Mouse (Mus musculus) activated CD4-positive, CD25-positive, alpha-beta regulatory T cell, adult 9 weeks (primary cell): ENCODE results near the gene Tnip3. TPM values are rescaled to one million over a fixed set of nuclear protein-coding genes. Genes with fewer than 3 reads are reported as not detected.

Source experiments
- polyA plus RNA-seq: library from polyadenylated mRNA; unstranded; fragments of 100-300 nt; shearing (Covaris generic); gene quantifications from one replicate; pipeline ENCODE4 v1.2.1, GENCODE M21; 2017

The Tnip3 gene
- polyA plus RNA-seq, result 5.4 TPM

DNA sequence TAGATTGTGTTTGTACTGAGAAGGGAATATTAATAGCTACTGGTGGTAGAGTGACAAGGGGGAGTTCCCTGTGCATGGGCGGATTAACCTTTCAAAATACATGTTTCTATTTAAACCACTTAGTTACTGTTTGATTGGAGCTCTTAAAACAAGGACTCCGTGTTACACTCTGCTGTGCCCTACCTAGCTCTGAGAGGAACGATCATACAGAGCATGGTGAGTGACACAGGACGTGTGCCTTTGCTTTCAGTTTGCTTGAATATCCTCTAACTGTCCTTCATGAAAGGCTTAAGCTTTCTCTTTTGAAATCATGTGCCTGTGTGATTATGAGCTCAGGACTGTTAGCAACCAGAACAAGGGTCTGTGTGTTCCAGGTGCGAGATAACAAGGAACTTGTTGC, at the start of gene Tnip3:
Gene Tnip3, plus strand, starts transcription at position 122 of the 400 bp plus-strand sequence.

DNA sequence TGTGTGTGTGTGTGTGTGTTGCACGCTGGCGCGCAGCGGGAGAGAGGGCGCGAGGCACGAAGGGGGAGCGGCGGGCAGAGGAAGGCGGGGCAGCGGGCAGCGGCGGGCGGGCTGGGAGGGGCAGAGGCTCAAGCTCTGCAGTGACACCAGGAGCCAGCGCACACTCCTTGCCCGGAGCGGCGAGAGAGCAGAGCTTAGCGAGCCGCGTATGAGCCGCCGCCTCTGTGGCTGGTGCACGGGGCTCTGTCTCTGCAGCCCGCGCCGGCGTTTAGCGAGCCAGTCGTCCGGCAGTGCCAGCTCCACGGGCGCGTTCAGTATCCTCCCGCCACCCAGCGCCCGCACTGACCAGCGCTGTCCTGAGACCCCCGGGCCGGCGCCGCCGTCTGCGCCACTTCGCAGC, 146.3 kb downstream of the Tnip3 start, which contains the start of gene Ndnf:
Gene Ndnf, plus strand, starts transcription at position 140 of the 400 bp plus-strand sequence.

Other genes starting within 250 kb of the Tnip3 start
- gene C130060K24Rik, start 144.2 kb upstream of the Tnip3 start, polyA plus RNA-seq, result not detected
- 0.59 TPM for gene Ndnf, start 146.3 kb downstream of the Tnip3 start, polyA plus RNA-seq